ENCODE assay signal across 10 mouse cellular contexts in genomic region chr16:62782229-62782628, GRCm38 (mm10). TPM values are rescaled to one million over a fixed set of nuclear protein-coding genes. Genes with fewer than 3 reads are reported as not detected.
DNase-seq lines count a peak whose midpoint lies in the region; ATAC-seq and TF ChIP-seq lines count a peak whose summit lies in the region.
"Had no signal": no experiment of that assay in that cellular context is flagged by ENCODE, and none has a peak within 500 bp of the region (broad histone marks: within the 10 kb centered on the region; RNA-seq: fewer than 3 reads in every experiment).

No protein-coding gene starts in this region.

- peak; percentile 33 for TF ChIP-seq CTCF in kidney, adult 2 months (conservative IDR thresholded peaks at IDR 0.05; ENCODE audit: insufficient read depth, insufficient read length, low read depth, low read length)

- H3K4me1 ChIP-seq in kidney, adult 2 months (ENCODE audit: control insufficient read depth, insufficient read depth, low read length), result peaks cover 7% of the 10 kb centered on the region; the same call in 1 of the 2 replicates

- peak; percentile 27 for DNase-seq in kidney, adult 2 months
- DNase-seq in kidney, adult 11 months, result no peak
- DNase-seq in A20 (ENCODE audit: low read depth, low spot score) (peak; percentile 16), ES-CJ7 (ENCODE audit: low read depth, low spot score) (peak; percentile 38)
- no peak for DNase-seq in testis, postnatal 14 days (ENCODE audit: low spot score)
- DNase-seq in cerebellum, adult 9-11 months, result no peak

- TF ChIP-seq POLR2A in kidney, adult 2 months (IDR thresholded peaks at IDR 0.05; ENCODE audit: low read depth, low read length), result no peak

- 42% methylated on average over 5 of the region's 5 CpGs for WGBS in kidney, adult 2 months

- H3K4me3 ChIP-seq in kidney, adult 2 months (ENCODE audit: insufficient read depth, low read depth, low read length), result no peak overlapping the region
- H3K4me3 ChIP-seq: limb, embryonic 12.5 days had no signal

- ATAC-seq in granulocyte monocyte progenitor cell, adult 5-6 weeks (replicated peaks; ENCODE audit: poor library complexity, severe bottlenecking), result peak; percentile 47

- H3K27ac ChIP-seq in kidney, adult 2 months (ENCODE audit: insufficient read depth, low read depth, low read length), result no peak overlapping the region
- H3K27ac ChIP-seq: limb, embryonic 12.5 days had no signal

- H3K27me3 ChIP-seq in kidney, adult 2 months (replicated peaks; ENCODE audit: control insufficient read depth, insufficient read depth, low read length), result no peaks in the 10 kb centered on the region
- H3K27me3 ChIP-seq: limb, embryonic 12.5 days had no signal

- no peaks in the 10 kb centered on the region for H3K36me3 ChIP-seq in kidney, adult 2 months (ENCODE audit: control insufficient read depth, insufficient read depth, low read length)
- H3K36me3 ChIP-seq: limb, embryonic 12.5 days had no signal

RNA-seq across cellular contexts. Expression of gene Nsun3, which starts 4.4 kb away (rescaled TPM):
- polyA plus RNA-seq in kidney, adult 2 months (2012; rRNA removed), result 6.3 and 7.1 TPM in 2 replicates
- 32.2 and 38.7 TPM in 2 replicates for total RNA-seq in granulocyte monocyte progenitor cell, adult 5-6 weeks (2014; fragmentation: Nextera tagmentation)
- 20.7 and 26.9 TPM in 2 replicates for total RNA-seq in granulocyte monocyte progenitor cell, adult 5-6 weeks (2017)

RNA-seq across cellular contexts. Expression of gene Stx19, which starts 32.2 kb away (rescaled TPM):
- not detected in 2 replicates for polyA plus RNA-seq in kidney, adult 2 months (2012; rRNA removed)
- total RNA-seq in granulocyte monocyte progenitor cell, adult 5-6 weeks (2014; fragmentation: Nextera tagmentation), result not detected in 2 replicates
- total RNA-seq in granulocyte monocyte progenitor cell, adult 5-6 weeks (2017), result not detected in 2 replicates
- total RNA-seq: gastrocnemius, postnatal 4 days; monocyte, adult 5-6 weeks had no signal

Comparison
In these comparisons a context has a peak if more than half of its experiments do, and no peak if none do; other contexts are left out.
1. DNase-seq: peak in kidney, adult 2 months (single experiment), A20 (single experiment) and ES-CJ7 (single experiment); none in kidney, adult 11 months (single experiment), testis, postnatal 14 days (single experiment) and cerebellum, adult 9-11 months (single experiment).